Mouse (Mus musculus): ENCODE measurements around the gene Jmjd6.

- TF ChIP-seq POLR2A (IDR thresholded peaks at IDR 0.05; ENCODE audit: borderline replicate concordance, insufficient read depth, low read length) (no peak), CTCF (IDR thresholded peaks at IDR 0.05; ENCODE audit: borderline replicate concordance, insufficient read depth, low read depth, low read length) (no peak)
Measured at GRCm38 (mm10) chr11:116818722-116819121, 24.5 kb downstream of the Jmjd6 start.

All from cerebellum, adult 2 months (tissue).